Mouse (Mus musculus) forebrain, embryonic 16.5 days (tissue): Measurements from ENCODE around the gene Hist1h2be. TPM values are rescaled to one million over a fixed set of nuclear protein-coding genes. Genes with fewer than 3 reads are reported as not detected.

Experiments
- ATAC-seq: fragments of 200-750 bp; cut with Nextera tagmentation; 2 replicates; pipeline ENCODE4 v1.8.0; 2017; ENCODE audit warnings: mild to moderate bottlenecking, moderate library complexity
- H3K27ac ChIP-seq: fragments of 300-500 bp; sonication (generic); 2 replicates; pipeline ENCODE4 v1.5.1; 2014; ENCODE audit warnings: low read length, control low read depth
- H3K27me3 ChIP-seq: fragments of 300-500 bp; sonication (generic); replicated peaks from 2 replicates; pipeline ENCODE4 v1.6.1; 2014; ENCODE audit warnings: low read length; ENCODE audit not compliant: control insufficient read depth, insufficient read depth
- H3K36me3 ChIP-seq: fragments of 300-500 bp; sonication (generic); 2 replicates; pipeline ENCODE4 v1.6.1; 2014; ENCODE audit not compliant: control insufficient read depth, insufficient read depth
- H3K4me1 ChIP-seq: fragments of 300-500 bp; sonication (generic); replicated peaks from 2 replicates; pipeline ENCODE4 v1.6.1; 2014; ENCODE audit warnings: low read length; ENCODE audit not compliant: control insufficient read depth, insufficient read depth
- H3K4me2 ChIP-seq: fragments of 300-500 bp; sonication (generic); 2 replicates; pipeline ENCODE4 v1.6.1; 2014; ENCODE audit warnings: mild to moderate bottlenecking, low read length, control low read depth
- H3K4me3 ChIP-seq: fragments of 300-500 bp; sonication (generic); replicated peaks from 2 replicates; pipeline ENCODE4 v1.5.1; 2014; ENCODE audit warnings: mild to moderate bottlenecking, low read length, control low read depth
- H3K9ac ChIP-seq: fragments of 300-500 bp; sonication (generic); replicated peaks from 2 replicates; pipeline ENCODE4 v1.6.1; 2014; ENCODE audit warnings: low read depth, low read length, control low read depth
- H3K9me3 ChIP-seq: fragments of 300-500 bp; sonication (generic); 2 replicates; pipeline ENCODE4 v1.6.1; 2016; ENCODE audit warnings: low read length; ENCODE audit not compliant: control insufficient read depth
- WGBS: fragments of 180-500 bp; shearing (Covaris S2); extraction: QIAGEN DNeasy Blood & Tissue Kit; methylation state at CpG from one replicate; pipeline ENCODE4 v1.1.7; 2014; 5-methylcytosine and 5-hydroxymethylcytosine counted together
- polyA plus RNA-seq: library from polyadenylated mRNA; unstranded; fragments of >200 nt; fragmentation: Nextera tagmentation; extraction: Ambion mirVana; gene quantifications from 2 replicates; pipeline ENCODE4 v1.2.1, GENCODE M21; 2015

The Hist1h2be gene
- polyA plus RNA-seq, 1 experiment from 2014 or later = 2.6 TPM

DNA sequence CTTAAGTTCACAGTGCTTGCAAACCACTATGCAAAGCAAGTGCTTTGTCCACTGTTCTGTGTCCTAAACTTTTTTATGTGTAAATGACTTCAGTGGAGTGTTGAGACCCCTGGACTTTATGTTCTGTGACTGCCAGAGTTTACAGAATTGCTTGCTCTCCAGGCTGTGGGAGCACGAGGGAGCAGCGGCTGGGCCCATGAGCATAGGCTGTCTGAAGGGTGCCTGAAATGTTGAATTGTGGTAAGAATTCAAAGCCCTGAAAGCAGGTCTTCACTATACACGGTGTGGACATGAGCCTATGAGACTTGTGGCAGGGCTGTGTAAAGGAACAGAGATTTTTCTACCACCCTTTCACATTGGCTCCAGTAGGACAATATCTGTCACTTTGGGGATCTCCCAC lies 9.3 kb downstream of the Hist1h2be start:
- no peak overlapping the region for H3K27ac ChIP-seq

DNA sequence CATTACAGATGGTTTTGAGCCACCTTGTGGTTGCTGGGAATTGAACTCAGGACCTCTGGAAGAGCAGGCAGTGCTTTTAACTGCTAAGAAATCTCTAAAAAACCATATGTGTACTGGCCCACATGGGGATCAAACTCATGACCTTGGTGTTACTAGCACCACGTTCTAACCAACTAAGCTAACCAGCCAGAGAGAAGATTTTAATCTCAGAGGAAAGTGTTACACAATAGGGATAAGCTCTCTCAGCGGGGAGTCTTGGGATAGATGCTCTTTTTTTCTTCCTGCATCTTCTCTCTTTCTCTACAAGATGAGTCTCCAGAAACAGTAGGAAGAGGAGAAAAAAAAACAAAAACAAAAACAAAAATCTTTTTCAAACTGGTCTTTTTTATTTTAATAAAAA lies 10.5 kb downstream of the Hist1h2be start:
- no peaks in the 10 kb centered on the region for H3K36me3 ChIP-seq
- no peaks in the 10 kb centered on the region for H3K9me3 ChIP-seq
- ATAC-seq = no peak
- WGBS = 76% methylated on average over 2 of the region's 2 CpGs
- no peaks in the 10 kb centered on the region for H3K4me1 ChIP-seq
- H3K4me2 ChIP-seq = no peak overlapping the region
- no peak overlapping the region for H3K27ac ChIP-seq
- no peaks in the 10 kb centered on the region for H3K27me3 ChIP-seq
- no peak overlapping the region for H3K4me3 ChIP-seq
- H3K9ac ChIP-seq = no peak overlapping the region

More for the DNA sequence above, 9.3 kb downstream of the Hist1h2be start:
- Histone ChIP-seq H3K27me3 (no peaks in the 10 kb centered on the region), H3K4me1 (no peaks in the 10 kb centered on the region), H3K36me3 (no peaks in the 10 kb centered on the region), H3K9me3 (no peaks in the 10 kb centered on the region), H3K4me2 (no peak overlapping the region), H3K9ac (no peak overlapping the region), H3K4me3 (no peak overlapping the region)
- WGBS = 90% methylated on average over 3 of the region's 3 CpGs
- no peak for ATAC-seq

GRCm38 (mm10) chr13:23609844-23610243 lies 11.1 kb downstream of the Hist1h2be start:
- ATAC-seq = no peak
- Histone ChIP-seq H3K9me3 (no peaks in the 10 kb centered on the region), H3K4me2 (no peak overlapping the region), H3K9ac (no peak overlapping the region), H3K4me1 (no peaks in the 10 kb centered on the region), H3K27ac (no peak overlapping the region), H3K36me3 (no peaks in the 10 kb centered on the region), H3K4me3 (no peak overlapping the region), H3K27me3 (no peaks in the 10 kb centered on the region)

GRCm38 (mm10) chr13:23609209-23609608 lies 11.7 kb downstream of the Hist1h2be start:
- Histone ChIP-seq H3K9ac (no peak overlapping the region), H3K4me1 (no peaks in the 10 kb centered on the region), H3K27ac (no peak overlapping the region), H3K36me3 (no peaks in the 10 kb centered on the region), H3K4me2 (no peak overlapping the region), H3K4me3 (no peak overlapping the region), H3K9me3 (no peaks in the 10 kb centered on the region), H3K27me3 (no peaks in the 10 kb centered on the region)
- WGBS = 90% methylated on average over 4 of the region's 4 CpGs
- ATAC-seq = no peak

DNA sequence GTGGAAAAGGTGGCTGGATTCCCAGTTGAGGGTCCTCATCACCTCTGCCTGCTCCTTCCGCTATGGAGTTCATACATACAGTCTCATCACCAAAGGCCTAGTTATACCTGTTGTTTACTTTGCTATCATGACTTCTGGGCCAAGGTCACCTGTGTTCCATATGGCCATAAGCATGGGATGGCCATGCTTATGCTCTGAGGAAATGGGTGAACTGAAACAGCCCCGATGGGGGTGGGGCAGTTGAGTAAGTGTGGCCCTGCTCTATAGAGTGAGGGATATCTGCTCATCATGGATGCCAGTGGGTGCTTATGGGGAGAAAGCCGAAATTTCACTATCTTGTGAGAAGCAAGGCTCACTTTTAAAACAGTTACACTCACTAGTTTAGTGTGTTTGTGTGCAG lies 15.9 kb downstream of the Hist1h2be start:
- no peak overlapping the region for H3K4me2 ChIP-seq
- H3K4me1 ChIP-seq = no peaks in the 10 kb centered on the region
- H3K27me3 ChIP-seq = no peaks in the 10 kb centered on the region
- no peaks in the 10 kb centered on the region for H3K9me3 ChIP-seq
- ATAC-seq = no peak
- no peak overlapping the region for H3K27ac ChIP-seq
- H3K4me3 ChIP-seq = no peak overlapping the region
- no peaks in the 10 kb centered on the region for H3K36me3 ChIP-seq
- H3K9ac ChIP-seq = no peak overlapping the region
- WGBS = 86% methylated on average over 3 of the region's 3 CpGs

GRCm38 (mm10) chr13:23604452-23604851 lies 16.5 kb downstream of the Hist1h2be start:
- Histone ChIP-seq H3K27me3 (no peaks in the 10 kb centered on the region), H3K4me1 (no peaks in the 10 kb centered on the region), H3K9ac (no peak overlapping the region), H3K4me3 (no peak overlapping the region), H3K9me3 (no peaks in the 10 kb centered on the region), H3K36me3 (no peaks in the 10 kb centered on the region), H3K27ac (no peak overlapping the region), H3K4me2 (no peak overlapping the region)
- ATAC-seq = no peak
- WGBS = 91% methylated on average over 3 of the region's 3 CpGs

DNA sequence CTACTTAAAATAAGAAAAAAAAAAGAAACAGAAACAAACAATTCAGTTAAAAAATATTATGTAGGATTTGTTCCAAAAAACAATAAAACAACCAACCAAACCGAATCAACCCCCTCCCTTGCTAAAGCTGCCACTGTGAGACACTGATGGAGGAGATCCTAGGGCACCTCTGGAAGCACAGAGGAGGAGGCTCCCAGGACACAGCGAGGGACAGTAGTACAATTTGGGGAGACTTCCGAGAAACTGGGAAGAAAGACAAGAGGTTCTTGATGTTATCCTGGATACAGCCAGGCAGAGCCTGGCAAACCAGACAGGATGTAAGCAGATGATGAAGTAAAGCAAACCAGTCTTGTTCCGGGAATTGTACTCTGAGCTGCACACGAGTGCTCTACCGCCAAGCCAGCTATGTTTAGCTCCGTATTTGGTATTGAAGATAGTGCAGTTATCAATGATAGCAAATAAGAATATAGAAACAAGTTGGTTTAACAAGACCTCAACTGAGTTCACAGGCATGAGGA lies 17.7 kb downstream of the Hist1h2be start:
- H3K9me3 ChIP-seq = no peaks in the 10 kb centered on the region
- WGBS = 86% methylated on average over 7 of the region's 7 CpGs
- no peaks in the 10 kb centered on the region for H3K36me3 ChIP-seq
- no peak overlapping the region for H3K4me2 ChIP-seq
- no peak overlapping the region for H3K4me3 ChIP-seq
- H3K9ac ChIP-seq = no peak overlapping the region
- H3K27ac ChIP-seq = no peak overlapping the region
- ATAC-seq = no peak
- H3K4me1 ChIP-seq = no peaks in the 10 kb centered on the region
- H3K27me3 ChIP-seq = no peaks in the 10 kb centered on the region

DNA sequence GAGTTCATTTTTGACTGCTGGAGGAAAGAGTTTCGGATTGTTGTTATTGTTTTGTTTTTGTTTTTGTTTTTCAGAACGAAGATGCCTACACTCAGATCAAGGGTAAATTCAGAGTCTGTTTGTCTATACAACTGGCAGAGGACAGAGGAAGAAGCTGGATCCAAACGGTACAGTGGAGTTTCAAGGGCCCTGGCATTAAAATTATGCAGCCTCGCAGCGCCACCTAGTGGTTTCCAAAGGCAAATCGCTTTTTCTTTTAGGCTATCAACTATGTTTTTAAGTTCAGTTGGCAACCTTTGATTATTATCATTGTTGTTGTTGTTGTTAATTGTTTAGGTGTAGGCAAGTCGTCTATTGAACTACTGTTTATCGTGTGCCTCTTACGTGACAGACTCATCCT lies 23.0 kb downstream of the Hist1h2be start:
- Histone ChIP-seq H3K27ac (no peak overlapping the region), H3K4me1 (no peaks in the 10 kb centered on the region), H3K9ac (no peak overlapping the region), H3K4me2 (no peak overlapping the region), H3K36me3 (no peaks in the 10 kb centered on the region), H3K9me3 (no peaks in the 10 kb centered on the region), H3K4me3 (no peak overlapping the region), H3K27me3 (no peaks in the 10 kb centered on the region)
- no peak for ATAC-seq
- 8% methylated on average over 9 of the region's 9 CpGs for WGBS

- no peak overlapping the region for H3K4me3 ChIP-seq
- H3K27ac ChIP-seq = no peak overlapping the region
- H3K4me2 ChIP-seq = no peak overlapping the region
- no peaks in the 10 kb centered on the region for H3K36me3 ChIP-seq
- H3K4me1 ChIP-seq = no peaks in the 10 kb centered on the region
- 89% methylated on average over 7 of the region's 7 CpGs for WGBS
- no peaks in the 10 kb centered on the region for H3K9me3 ChIP-seq
- no peak for ATAC-seq
- H3K9ac ChIP-seq = no peak overlapping the region
- no peaks in the 10 kb centered on the region for H3K27me3 ChIP-seq
Measured at GRCm38 (mm10) chr13:23595622-23596372, 25.1 kb downstream of the Hist1h2be start.

- no peaks in the 10 kb centered on the region for H3K4me1 ChIP-seq
- no peak overlapping the region for H3K9ac ChIP-seq
- H3K4me2 ChIP-seq = no peak overlapping the region
- WGBS = 85% methylated on average over 2 of the region's 2 CpGs
- no peaks in the 10 kb centered on the region for H3K27me3 ChIP-seq
- H3K4me3 ChIP-seq = no peak overlapping the region
- no peak overlapping the region for H3K27ac ChIP-seq
- no peak for ATAC-seq
- H3K36me3 ChIP-seq = no peaks in the 10 kb centered on the region
- H3K9me3 ChIP-seq = no peaks in the 10 kb centered on the region
Measured at GRCm38 (mm10) chr13:23595185-23595584, 25.7 kb downstream of the Hist1h2be start.
